Mouse (Mus musculus): ENCODE data around the gene Zfyve26. TPM values are rescaled to one million over a fixed set of nuclear protein-coding genes. Genes with fewer than 3 reads are reported as not detected.
A peak's percentile ranks its signal among the peaks of the same experiment; 100 is the strongest.

Zfyve26 gene
- total RNA-seq (2012; rRNA removed): 22.8 and 30.8 TPM in 2 replicates

DNA sequence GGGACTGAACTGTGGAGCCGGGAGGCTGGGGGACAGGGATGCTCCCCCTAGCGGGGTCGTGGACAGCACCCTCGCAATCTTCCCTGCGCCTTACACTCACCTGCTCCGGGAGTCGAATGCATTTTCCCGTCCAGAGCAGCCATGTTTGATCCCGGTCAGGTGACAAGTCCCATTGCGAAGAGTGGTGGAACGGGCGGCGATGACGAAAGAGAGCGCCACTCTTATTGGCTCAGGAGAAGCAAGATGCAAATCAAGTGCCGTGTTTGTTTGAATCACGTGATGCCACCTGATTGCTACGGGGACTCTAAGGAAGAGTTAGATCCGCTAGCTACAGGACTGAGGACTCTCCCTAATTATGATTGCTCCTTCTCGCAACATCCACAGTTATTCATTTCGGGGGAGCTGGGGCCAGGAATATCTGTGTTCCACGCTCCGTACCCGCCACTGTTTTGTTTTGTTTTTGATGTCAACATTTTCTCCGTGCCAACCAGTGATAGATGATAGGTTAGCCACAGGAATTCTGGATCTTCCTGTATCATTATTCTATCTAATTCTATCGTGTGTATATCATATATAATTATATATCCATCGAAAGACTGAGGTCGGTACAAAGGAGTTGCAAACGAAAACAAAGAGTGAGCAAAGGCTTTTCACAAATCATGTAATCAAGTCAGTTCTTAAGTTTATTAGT, at the start of gene Zfyve26:
Zfyve26 (minus strand) TSS at position 179 of the 691 bp plus-strand sequence.
- Histone ChIP-seq H3K9ac (ENCODE audit: insufficient read depth, low read depth, low read length, poor library complexity, severe bottlenecking) (peak within 1 kb of the TSS; percentile 86), H3K4me3 (ENCODE audit: insufficient read depth in 1 of 2, low read depth in 1 of 2, low read length in 2 of 2, poor library complexity in 1 of 2, severe bottlenecking in 1 of 2) (peak within 1 kb of the TSS; percentile 94 to 99), H3K36me3 (ENCODE audit: control insufficient read depth, insufficient read depth, low read length, poor library complexity, severe bottlenecking) (no peaks in the 10 kb centered on the region; the same call in 1 of the 2 replicates), H3K4me1 (ENCODE audit: control insufficient read depth in 2 of 2, insufficient read depth in 2 of 2, low read length in 2 of 2, poor library complexity in 1 of 2) (0 out of 4 replicates have a peak, but pooled peaks cover 0 to 2% of the 10 kb centered on the region in 2 experiments), H3K27ac (ENCODE audit: insufficient read depth, low read depth, low read length, poor library complexity, severe bottlenecking) (0 out of 2 replicates have a peak within 1 kb of the TSS, but pooled peaks have one; percentile 49), H3K9me3 (ENCODE audit: control insufficient read depth, insufficient read depth, low read depth, low read length) (no peaks in the 10 kb centered on the region)
- peak; percentile 95 for DNase-seq (ENCODE audit: low read depth, low spot score)
- in situ Hi-C loops (cut with MboI; ENCODE audit: low sequenced_read_pairs in 2 of 2, unreplicated experiment in 2 of 2): no loop called here
- TF ChIP-seq HCFC1 (IDR thresholded peaks at IDR 0.05; ENCODE audit: borderline replicate concordance, insufficient read depth, low read length): peak; percentile 67
- TF ChIP-seq ZNF384 (IDR thresholded peaks at IDR 0.05; ENCODE audit: low read depth, low read length): no peak

DNA sequence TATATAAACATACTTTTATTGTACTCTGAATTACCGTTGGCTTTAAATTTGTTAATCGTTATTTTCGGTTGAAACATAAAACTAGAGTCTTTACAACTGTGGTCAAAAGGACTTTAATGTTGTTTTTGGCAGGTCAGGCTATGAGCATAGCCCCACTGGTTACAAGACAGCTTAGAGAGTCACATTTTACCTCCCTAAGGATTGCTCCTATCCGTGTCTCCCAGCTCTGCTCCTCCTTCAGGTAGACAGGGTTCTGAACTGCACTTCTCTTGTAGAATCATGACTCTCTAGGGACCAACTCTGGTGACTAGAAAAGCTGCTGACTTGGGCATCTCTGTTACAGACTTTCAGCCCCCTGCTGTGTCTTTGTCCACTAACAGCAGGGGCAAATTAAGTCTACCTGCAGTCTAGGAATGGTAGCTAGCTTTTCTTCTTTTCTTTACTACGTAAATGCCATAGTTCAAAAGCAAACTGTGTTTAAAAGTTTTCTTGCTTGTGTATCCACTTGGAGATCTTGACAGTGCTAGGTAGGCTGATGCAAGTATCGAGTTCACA, 45.3 kb upstream of the Zfyve26 start:
- in situ Hi-C loops (cut with MboI; ENCODE audit: low sequenced_read_pairs in 2 of 2, unreplicated experiment in 2 of 2): no loop called here
- peak; percentile 69 for DNase-seq (ENCODE audit: low read depth, low spot score)
- peaks cover 2 to 5% of the 10 kb centered on the region in 2 experiments; a peak in 1 of 4 replicates for H3K4me1 ChIP-seq (ENCODE audit: control insufficient read depth in 2 of 2, insufficient read depth in 2 of 2, low read length in 2 of 2, poor library complexity in 1 of 2)

DNA sequence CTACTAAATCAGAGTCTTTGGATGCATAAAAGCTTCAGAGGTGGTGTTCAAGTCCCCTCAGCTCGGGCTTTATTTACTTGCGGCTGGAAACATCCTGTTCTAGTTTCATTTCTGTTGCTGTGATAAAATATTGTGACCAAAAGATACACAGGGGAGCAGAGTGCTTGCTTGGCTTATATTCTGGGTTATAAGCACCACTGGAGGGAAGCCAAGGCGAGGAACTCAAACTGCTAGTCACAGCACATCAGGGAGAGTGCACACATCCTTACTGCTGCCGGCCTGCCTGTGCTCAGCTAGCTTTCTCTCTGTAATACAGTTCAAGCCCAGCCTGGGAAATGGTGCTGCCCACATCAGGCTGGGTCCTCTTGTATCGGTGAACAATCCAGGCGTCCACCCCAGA, 44.4 kb upstream of the Zfyve26 start:
- Histone ChIP-seq H3K27ac (ENCODE audit: insufficient read depth, low read depth, low read length, poor library complexity, severe bottlenecking) (no peak overlapping the region), H3K9me3 (ENCODE audit: control insufficient read depth, insufficient read depth, low read depth, low read length) (no peaks in the 10 kb centered on the region), H3K4me3 (ENCODE audit: insufficient read depth in 1 of 2, low read depth in 1 of 2, low read length in 2 of 2, poor library complexity in 1 of 2, severe bottlenecking in 1 of 2) (no peak overlapping the region), H3K4me1 (ENCODE audit: control insufficient read depth in 2 of 2, insufficient read depth in 2 of 2, low read length in 2 of 2, poor library complexity in 1 of 2) (peaks cover 2 to 5% of the 10 kb centered on the region in 2 experiments; a peak in 1 of 4 replicates), H3K36me3 (ENCODE audit: control insufficient read depth, insufficient read depth, low read length, poor library complexity, severe bottlenecking) (no peaks in the 10 kb centered on the region), H3K9ac (ENCODE audit: insufficient read depth, low read depth, low read length, poor library complexity, severe bottlenecking) (no peak overlapping the region)
- DNase-seq (ENCODE audit: low read depth, low spot score): no peak
- TF ChIP-seq MAFK (IDR thresholded peaks at IDR 0.05; ENCODE audit: insufficient read depth, low read depth, low read length): no peak
- no peak for TF ChIP-seq HCFC1 (IDR thresholded peaks at IDR 0.05; ENCODE audit: borderline replicate concordance, insufficient read depth, low read length)
- TF ChIP-seq CHD2 (IDR thresholded peaks at IDR 0.05; ENCODE audit: low read depth, low read length): no peak
- TF ChIP-seq ZC3H11A (IDR thresholded peaks at IDR 0.05; ENCODE audit: borderline replicate concordance, low read depth, low read length): no peak
- TF ChIP-seq ZNF384 (IDR thresholded peaks at IDR 0.05; ENCODE audit: low read depth, low read length): no peak
- in situ Hi-C loops (cut with MboI; ENCODE audit: low sequenced_read_pairs in 2 of 2, unreplicated experiment in 2 of 2): no loop called here

More for the DNA sequence above, 45.3 kb upstream of the Zfyve26 start:
- TF ChIP-seq ZC3H11A (IDR thresholded peaks at IDR 0.05; ENCODE audit: borderline replicate concordance, low read depth, low read length) (no peak), HCFC1 (IDR thresholded peaks at IDR 0.05; ENCODE audit: borderline replicate concordance, insufficient read depth, low read length) (no peak), MAFK (IDR thresholded peaks at IDR 0.05; ENCODE audit: insufficient read depth, low read depth, low read length) (peak; percentile 64; the same call in 1 of the 2 replicates)
- Histone ChIP-seq H3K9ac (ENCODE audit: insufficient read depth, low read depth, low read length, poor library complexity, severe bottlenecking) (no peak overlapping the region), H3K27ac (ENCODE audit: insufficient read depth, low read depth, low read length, poor library complexity, severe bottlenecking) (no peak overlapping the region), H3K9me3 (ENCODE audit: control insufficient read depth, insufficient read depth, low read depth, low read length) (no peaks in the 10 kb centered on the region), H3K36me3 (ENCODE audit: control insufficient read depth, insufficient read depth, low read length, poor library complexity, severe bottlenecking) (no peaks in the 10 kb centered on the region), H3K4me3 (ENCODE audit: insufficient read depth in 1 of 2, low read depth in 1 of 2, low read length in 2 of 2, poor library complexity in 1 of 2, severe bottlenecking in 1 of 2) (no peak overlapping the region)

DNA sequence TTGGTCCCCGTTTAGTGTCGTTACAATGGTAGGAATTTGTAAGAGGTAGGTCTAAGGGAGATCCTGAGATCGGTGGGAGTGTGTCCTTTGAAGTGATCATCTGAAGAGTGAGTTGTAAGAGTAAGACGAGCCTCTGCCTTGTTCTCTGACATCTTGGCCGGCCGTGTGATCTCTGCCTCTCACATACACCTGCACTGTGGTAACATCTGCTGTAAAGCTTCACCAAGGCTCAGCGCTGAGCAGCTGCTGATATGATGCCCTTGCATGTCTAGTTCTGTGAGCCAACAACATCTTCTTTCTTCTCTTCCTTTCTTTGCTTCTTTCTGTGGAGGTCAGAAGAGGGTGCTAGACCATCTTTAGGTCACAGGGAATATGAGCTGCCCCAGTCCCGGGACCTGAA, 42.7 kb upstream of the Zfyve26 start:
- DNase-seq (ENCODE audit: low read depth, low spot score): no peak
- no peak overlapping the region for H3K9ac ChIP-seq (ENCODE audit: insufficient read depth, low read depth, low read length, poor library complexity, severe bottlenecking)
- TF ChIP-seq HCFC1 (IDR thresholded peaks at IDR 0.05; ENCODE audit: borderline replicate concordance, insufficient read depth, low read length): no peak
- no peak for TF ChIP-seq ZNF384 (IDR thresholded peaks at IDR 0.05; ENCODE audit: low read depth, low read length)
- TF ChIP-seq MAFK (IDR thresholded peaks at IDR 0.05; ENCODE audit: insufficient read depth, low read depth, low read length): no peak
- TF ChIP-seq CHD2 (IDR thresholded peaks at IDR 0.05; ENCODE audit: low read depth, low read length): no peak
- H3K9me3 ChIP-seq (ENCODE audit: control insufficient read depth, insufficient read depth, low read depth, low read length): no peaks in the 10 kb centered on the region
- H3K4me1 ChIP-seq (ENCODE audit: control insufficient read depth in 2 of 2, insufficient read depth in 2 of 2, low read length in 2 of 2, poor library complexity in 1 of 2): peaks cover 2 to 5% of the 10 kb centered on the region in 2 experiments; a peak in 1 of 4 replicates
- in situ Hi-C loops (cut with MboI; ENCODE audit: low sequenced_read_pairs in 2 of 2, unreplicated experiment in 2 of 2): no loop called here
- no peak overlapping the region for H3K4me3 ChIP-seq (ENCODE audit: insufficient read depth in 1 of 2, low read depth in 1 of 2, low read length in 2 of 2, poor library complexity in 1 of 2, severe bottlenecking in 1 of 2)
- H3K27ac ChIP-seq (ENCODE audit: insufficient read depth, low read depth, low read length, poor library complexity, severe bottlenecking): no peak overlapping the region
- peaks cover 2% of the 10 kb centered on the region; the same call in 1 of the 2 replicates for H3K36me3 ChIP-seq (ENCODE audit: control insufficient read depth, insufficient read depth, low read length, poor library complexity, severe bottlenecking)
